Mouse (Mus musculus): ENCODE results near the gene Napsa. TPM values are rescaled to one million over a fixed set of nuclear protein-coding genes. Genes with fewer than 3 reads are reported as not detected.

The Napsa gene
- total RNA-seq, 2 experiments from 2014 or later, result not detected

- DNase-seq (ENCODE audit: low spot score in 2 of 2), result no peak
These were observed 33.2 kb upstream of the Napsa start for GRCm38 (mm10) chr7:44538756-44539624.

DNA sequence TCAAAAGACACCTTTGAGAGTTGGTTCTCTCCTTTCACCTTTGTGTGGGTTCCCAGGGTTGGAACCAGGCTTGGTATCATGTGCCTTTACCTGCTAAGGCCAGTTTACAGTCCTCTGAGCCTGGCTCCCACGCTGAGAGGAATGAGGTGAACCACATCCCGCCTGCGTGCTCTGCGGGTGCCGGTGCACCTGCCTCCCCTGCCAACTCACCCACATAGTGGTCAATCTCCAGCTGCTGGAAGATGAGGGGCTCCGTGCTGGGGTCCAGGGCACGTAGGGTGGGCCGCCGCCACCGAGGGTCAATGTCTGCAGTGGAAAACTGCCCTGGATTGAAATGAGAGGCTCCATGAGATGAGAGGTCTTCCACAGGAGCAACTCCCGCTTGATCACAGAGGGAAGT lies 29.6 kb upstream of the Napsa start:
- DNase-seq (ENCODE audit: low spot score in 2 of 2), result no peak

DNA sequence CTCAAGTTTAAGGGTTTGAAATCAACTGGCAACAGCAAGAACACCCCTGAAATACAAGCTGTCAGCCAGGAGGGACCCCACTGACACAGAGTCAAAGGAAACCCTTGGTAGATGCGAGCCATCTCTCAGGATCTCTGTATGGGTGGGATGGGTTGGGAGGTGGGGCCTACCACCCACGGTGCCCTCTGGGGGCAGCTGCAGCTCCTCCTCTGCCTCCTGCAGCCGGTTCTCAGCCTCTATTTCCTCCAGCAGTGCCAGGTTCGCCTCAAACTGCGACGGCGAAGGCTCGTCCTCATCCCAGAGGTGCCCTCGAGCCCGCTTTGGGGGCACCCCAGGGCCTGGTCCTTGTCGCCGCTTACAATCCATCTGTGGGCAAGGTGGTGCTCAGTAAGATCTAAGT lies 29.1 kb upstream of the Napsa start:
- no peak for DNase-seq (ENCODE audit: low spot score in 2 of 2)

DNA sequence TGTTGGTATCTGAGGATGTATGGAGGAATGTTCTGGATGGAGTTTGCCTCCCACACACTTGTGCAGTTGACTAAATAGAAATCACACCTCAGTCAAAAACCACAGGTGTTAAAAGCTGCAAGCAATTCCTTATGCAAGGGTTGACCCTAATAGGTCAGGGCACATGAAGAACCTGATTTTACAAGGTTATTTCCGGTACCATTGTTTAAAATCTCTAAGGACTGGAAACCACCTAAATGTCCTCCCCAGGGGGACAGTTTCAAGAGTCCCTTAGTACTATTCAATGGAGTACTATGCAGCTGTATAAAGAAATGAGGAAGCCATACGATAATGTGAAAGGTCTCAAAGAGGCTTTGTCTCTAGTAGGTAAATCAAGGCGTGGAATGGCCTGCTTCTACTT lies 25.9 kb upstream of the Napsa start:
- no peak for DNase-seq (ENCODE audit: low spot score in 2 of 2)

DNA sequence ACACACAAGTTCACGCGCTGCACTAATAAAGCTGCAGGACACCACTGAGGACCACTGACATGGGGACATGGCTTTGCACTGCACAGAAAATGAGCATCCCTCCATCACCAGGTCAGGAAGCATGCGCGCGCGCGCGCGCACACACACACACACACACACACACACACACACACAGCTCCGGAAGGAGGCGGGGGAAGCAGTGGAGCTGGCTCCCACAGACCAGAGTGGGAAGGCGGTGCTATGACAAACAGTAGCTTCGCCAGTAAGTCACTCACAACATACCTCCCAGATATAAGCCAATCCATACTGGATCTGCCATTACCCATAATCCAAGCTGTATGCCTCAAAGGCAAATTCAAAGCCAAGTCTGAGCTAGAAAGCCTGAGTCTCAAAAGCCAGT lies 25.1 kb upstream of the Napsa start:
- no peak for DNase-seq (ENCODE audit: low spot score in 2 of 2)

- no peak for DNase-seq (ENCODE audit: low spot score in 2 of 2)
These were observed 24.5 kb upstream of the Napsa start for GRCm38 (mm10) chr7:44547725-44548124.

DNA sequence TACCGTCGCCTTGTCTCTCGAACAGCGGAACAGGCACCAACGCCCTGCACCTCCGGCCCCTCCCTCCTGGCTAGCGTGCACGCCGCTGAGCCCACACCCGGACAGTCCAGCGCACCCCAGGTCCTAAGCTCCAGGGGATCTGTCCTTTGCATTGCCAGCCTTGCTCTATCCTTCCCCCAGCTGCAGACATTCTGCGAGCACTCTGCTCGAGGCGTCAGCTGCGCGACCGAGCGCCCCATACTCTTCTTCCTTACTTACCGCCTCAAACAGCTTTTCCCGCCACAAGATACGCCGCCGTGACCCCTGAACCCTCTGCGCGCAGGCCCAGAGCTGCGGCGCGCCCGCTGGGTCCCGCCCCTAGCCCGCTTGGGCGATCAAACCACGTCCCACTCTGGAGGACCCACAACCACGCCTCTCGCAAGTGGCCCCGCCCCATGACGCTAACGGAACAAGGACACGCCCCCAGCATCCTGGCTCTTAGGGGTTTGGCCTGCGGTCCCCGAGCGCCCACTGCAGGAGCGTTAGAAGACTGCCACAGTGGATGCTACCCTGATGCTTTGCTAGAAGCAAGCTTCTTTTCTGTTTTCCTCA lies 23.6 kb upstream of the Napsa start, which contains the start of gene Pold1:
Gene Pold1 (minus strand): TSS at position 353 of the 591 bp plus-strand sequence.
- DNase-seq (ENCODE audit: low spot score in 2 of 2), result peak; percentile 99

- DNase-seq (ENCODE audit: low spot score in 2 of 2), result no peak
These were observed 22.4 kb upstream of the Napsa start for GRCm38 (mm10) chr7:44549621-44550408.

- no peak for DNase-seq (ENCODE audit: low spot score in 2 of 2)
These were observed 21.8 kb upstream of the Napsa start for GRCm38 (mm10) chr7:44550409-44550678.

DNA sequence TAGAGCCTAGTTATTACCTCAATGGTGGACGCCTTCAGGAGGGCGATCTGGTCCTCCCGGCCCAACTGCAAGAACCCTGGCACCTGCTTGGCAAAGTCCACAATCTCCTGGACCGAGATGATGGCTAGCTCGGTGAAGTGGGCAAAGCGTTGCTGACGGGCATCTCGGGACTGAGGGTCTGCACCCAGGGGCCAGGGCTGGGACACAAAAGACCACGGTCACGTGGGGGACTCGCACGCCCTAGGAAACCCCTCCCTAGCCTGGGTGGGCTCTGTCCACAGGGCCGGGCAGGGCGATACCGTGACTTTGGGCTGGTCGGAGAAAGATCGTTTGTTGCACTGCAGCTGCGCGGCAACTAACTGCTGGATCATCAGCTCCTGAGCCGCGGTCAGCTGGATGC lies 20.9 kb upstream of the Napsa start:
- DNase-seq (ENCODE audit: low spot score in 2 of 2), result no peak

- DNase-seq (ENCODE audit: low spot score in 2 of 2), result no peak
These were observed 20.4 kb upstream of the Napsa start for GRCm38 (mm10) chr7:44551731-44552130.

GRCm38 (mm10) chr7:44552141-44552908 lies 19.9 kb upstream of the Napsa start:
- no peak for DNase-seq (ENCODE audit: low spot score in 2 of 2)

- peak; percentile 48 to 53 for DNase-seq (ENCODE audit: low spot score in 2 of 2)
These were observed 18.9 kb upstream of the Napsa start for GRCm38 (mm10) chr7:44553196-44553764.

DNA sequence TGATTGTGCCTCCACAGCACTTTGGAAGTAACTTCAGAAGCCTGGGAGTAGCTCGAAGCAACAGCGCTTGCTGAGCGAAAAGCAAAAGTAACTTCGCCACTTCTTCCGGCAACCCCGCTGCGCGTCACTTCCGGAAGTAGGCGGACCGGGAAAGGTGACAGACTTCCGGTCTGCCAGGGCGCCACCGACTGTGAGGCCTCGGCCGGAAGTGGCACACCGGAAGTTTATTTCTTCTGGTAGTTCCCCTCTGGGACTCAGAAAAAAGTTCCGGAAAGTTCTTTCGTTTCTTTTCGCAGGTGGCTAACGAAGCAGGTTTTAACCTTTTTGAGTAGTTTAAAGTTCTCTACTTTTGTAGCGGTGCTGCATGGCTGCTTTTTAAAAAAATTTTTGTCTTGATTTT lies 18.4 kb upstream of the Napsa start, which contains the start of gene Nr1h2:
Gene Nr1h2 (minus strand): TSS at position 126 of the 400 bp plus-strand sequence.
- peak; percentile 92 to 96 for DNase-seq (ENCODE audit: low spot score in 2 of 2)

DNA sequence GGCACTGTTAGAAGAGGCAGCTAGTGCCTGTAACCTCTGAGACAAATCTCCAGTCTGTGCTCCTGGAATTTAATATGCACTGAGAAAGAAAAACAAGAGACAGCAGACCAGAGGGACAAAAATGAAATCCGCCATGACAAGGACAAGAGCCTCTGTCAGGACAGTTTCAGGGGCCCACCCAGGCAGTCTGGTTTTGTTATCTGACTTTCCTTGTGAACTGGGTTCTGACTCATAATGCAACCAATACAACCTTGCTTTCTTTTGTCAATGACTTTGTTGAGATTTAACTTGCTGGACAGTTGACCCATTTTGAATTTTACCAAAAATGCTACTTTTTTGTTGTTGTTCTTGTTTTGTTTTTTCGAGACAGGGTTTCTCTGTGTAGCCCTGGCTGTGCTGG lies 14.6 kb upstream of the Napsa start:
- no peak for DNase-seq (ENCODE audit: low spot score in 2 of 2)

DNA sequence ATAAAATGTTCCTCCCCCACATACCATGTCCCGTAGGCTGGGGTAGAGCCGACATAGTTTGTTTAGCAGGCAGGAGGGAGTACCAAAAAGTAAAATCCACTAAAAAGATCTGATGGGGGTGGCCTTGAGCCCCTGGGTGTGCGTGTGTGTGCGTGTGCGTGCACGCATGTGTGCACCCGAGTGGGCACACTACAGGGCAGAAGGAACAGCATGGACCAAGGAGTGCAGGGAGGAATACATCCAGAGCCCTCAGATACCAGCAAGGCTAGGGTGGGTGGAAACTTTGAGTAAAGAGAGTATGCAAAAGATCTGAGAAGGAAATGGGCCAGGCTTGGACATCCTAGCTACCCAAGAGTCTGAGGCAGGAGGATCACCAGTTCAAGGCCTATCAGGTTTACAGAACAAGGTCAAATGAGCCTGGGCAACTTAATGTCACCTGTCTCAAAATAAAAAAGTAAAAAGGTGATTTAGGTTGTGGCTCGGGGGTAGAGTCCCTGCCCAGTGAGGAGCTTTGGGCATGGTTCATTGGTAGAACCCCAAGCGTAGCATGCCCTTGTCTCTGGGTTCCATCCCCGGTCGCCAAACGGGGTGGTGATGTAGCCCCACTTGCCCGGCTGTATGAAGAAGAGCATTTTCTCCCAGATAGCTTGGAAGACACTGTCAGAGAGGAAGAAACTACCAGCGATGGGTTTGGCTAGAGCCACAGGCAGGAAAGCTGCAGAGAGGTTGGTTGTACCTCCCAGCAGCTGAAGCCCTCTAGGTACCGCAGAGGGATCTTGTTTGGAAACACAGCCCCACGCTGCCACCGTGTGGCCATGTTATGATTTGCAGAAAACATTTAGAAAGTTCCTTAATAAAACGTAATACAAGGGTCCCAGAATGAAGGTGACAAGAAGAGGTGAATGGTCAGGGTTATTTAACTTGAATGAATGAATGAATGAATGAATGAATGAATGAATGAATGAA lies 11.5 kb upstream of the Napsa start:
- DNase-seq (ENCODE audit: low spot score in 2 of 2), result peak; percentile 67 to 87

- no peak for DNase-seq (ENCODE audit: low spot score in 2 of 2)
These were observed 8.9 kb upstream of the Napsa start for GRCm38 (mm10) chr7:44563284-44563683.

GRCm38 (mm10) chr7:44564486-44564885 lies 7.7 kb upstream of the Napsa start:
- DNase-seq (ENCODE audit: low spot score in 2 of 2), result no peak

GRCm38 (mm10) chr7:44565414-44565813 lies 6.8 kb upstream of the Napsa start:
- no peak for DNase-seq (ENCODE audit: low spot score in 2 of 2)

- DNase-seq (ENCODE audit: low spot score in 2 of 2), result no peak
These were observed 3.4 kb upstream of the Napsa start for GRCm38 (mm10) chr7:44568803-44569202.
